Mouse (Mus musculus): ENCODE results near the gene Pigb. TPM values are rescaled to one million over a fixed set of nuclear protein-coding genes. Genes with fewer than 3 reads are reported as not detected.

Gene Pigb
- polyA plus RNA-seq, 1 experiment from 2014 or later = 12.7 TPM

GRCm38 (mm10) chr9:73070971-73071659 lies 30.9 kb upstream of the Pigb start:
- H3K9ac ChIP-seq = no peak overlapping the region
- no peak overlapping the region for H3K4me3 ChIP-seq
- H3K27me3 ChIP-seq = no peaks in the 10 kb centered on the region
- H3K9me3 ChIP-seq = no peaks in the 10 kb centered on the region
- ATAC-seq (ENCODE audit: borderline replicate concordance, extremely low read depth, low FRiP score, low TSS enrichment) = no peak
- no peaks in the 10 kb centered on the region for H3K36me3 ChIP-seq
- H3K27ac ChIP-seq = peak overlapping the region; percentile 20; the same call in 1 of the 2 replicates
- H3K4me1 ChIP-seq = peaks cover 14% of the 10 kb centered on the region
- no peak overlapping the region; the same call in 1 of the 2 replicates for H3K4me2 ChIP-seq
- 54% methylated on average over 10 of the region's 10 CpGs for WGBS

- H3K9me3 ChIP-seq = no peaks in the 10 kb centered on the region
- peaks cover 15% of the 10 kb centered on the region for H3K4me1 ChIP-seq
- no peaks in the 10 kb centered on the region for H3K36me3 ChIP-seq
- no peak for ATAC-seq (ENCODE audit: borderline replicate concordance, extremely low read depth, low FRiP score, low TSS enrichment)
- 74% methylated on average over 6 of the region's 6 CpGs for WGBS
- H3K27me3 ChIP-seq = no peaks in the 10 kb centered on the region
- no peak overlapping the region for H3K9ac ChIP-seq
- H3K4me3 ChIP-seq = no peak overlapping the region
- H3K4me2 ChIP-seq = peak overlapping the region; percentile 14; the same call in 1 of the 2 replicates
- H3K27ac ChIP-seq = peak overlapping the region; percentile 62
Observed at GRCm38 (mm10) chr9:73068688-73069087, 28.5 kb upstream of the Pigb start.

- Histone ChIP-seq H3K27ac (peak overlapping the region; percentile 62; the same call in 1 of the 2 replicates), H3K36me3 (no peaks in the 10 kb centered on the region), H3K9ac (no peak overlapping the region), H3K4me3 (no peak overlapping the region), H3K27me3 (no peaks in the 10 kb centered on the region), H3K9me3 (no peaks in the 10 kb centered on the region), H3K4me1 (peaks cover 19% of the 10 kb centered on the region), H3K4me2 (peak overlapping the region; percentile 21)
- 16% methylated on average over 6 of the region's 6 CpGs for WGBS
- peak; percentile 77 for ATAC-seq (ENCODE audit: borderline replicate concordance, extremely low read depth, low FRiP score, low TSS enrichment)
Observed at GRCm38 (mm10) chr9:73068230-73068679, 28.1 kb upstream of the Pigb start.

- H3K27me3 ChIP-seq = no peaks in the 10 kb centered on the region
- H3K36me3 ChIP-seq = no peaks in the 10 kb centered on the region
- no peak overlapping the region for H3K27ac ChIP-seq
- H3K4me3 ChIP-seq = 0 out of 2 replicates have a peak overlapping the region, but pooled peaks have one; percentile 12
- H3K9ac ChIP-seq = no peak overlapping the region
- no peaks in the 10 kb centered on the region for H3K9me3 ChIP-seq
- peak; percentile 48; the same call in 1 of the 2 replicates for ATAC-seq (ENCODE audit: borderline replicate concordance, extremely low read depth, low FRiP score, low TSS enrichment)
- 27% methylated on average over 9 of the region's 10 CpGs for WGBS
- H3K4me1 ChIP-seq = peaks cover 19% of the 10 kb centered on the region
- peak overlapping the region; percentile 35 for H3K4me2 ChIP-seq
Observed at GRCm38 (mm10) chr9:73067086-73067485, 26.9 kb upstream of the Pigb start.

GRCm38 (mm10) chr9:73063621-73064290 lies 23.6 kb upstream of the Pigb start:
- no peaks in the 10 kb centered on the region for H3K36me3 ChIP-seq
- H3K9me3 ChIP-seq = no peaks in the 10 kb centered on the region
- WGBS = 22% methylated on average over 15 of the region's 15 CpGs
- H3K4me1 ChIP-seq = peaks cover 15% of the 10 kb centered on the region
- H3K4me3 ChIP-seq = no peak overlapping the region
- no peak overlapping the region for H3K27ac ChIP-seq
- H3K27me3 ChIP-seq = no peaks in the 10 kb centered on the region
- peak overlapping the region; percentile 31; the same call in 1 of the 2 replicates for H3K4me2 ChIP-seq
- H3K9ac ChIP-seq = no peak overlapping the region
- ATAC-seq (ENCODE audit: borderline replicate concordance, extremely low read depth, low FRiP score, low TSS enrichment) = no peak

- 84% methylated on average over 4 of the region's 4 CpGs for WGBS
- Histone ChIP-seq H3K9me3 (no peaks in the 10 kb centered on the region), H3K4me3 (no peak overlapping the region), H3K9ac (no peak overlapping the region), H3K4me2 (no peak overlapping the region), H3K27me3 (no peaks in the 10 kb centered on the region), H3K36me3 (no peaks in the 10 kb centered on the region), H3K27ac (no peak overlapping the region), H3K4me1 (peaks cover 5% of the 10 kb centered on the region; the same call in 1 of the 2 replicates)
- ATAC-seq (ENCODE audit: borderline replicate concordance, extremely low read depth, low FRiP score, low TSS enrichment) = no peak
Observed at GRCm38 (mm10) chr9:73059224-73059623, 19.0 kb upstream of the Pigb start.

GRCm38 (mm10) chr9:73055441-73055911 lies 15.3 kb upstream of the Pigb start:
- Histone ChIP-seq H3K4me2 (no peak overlapping the region), H3K4me1 (peaks cover 6% of the 10 kb centered on the region; the same call in 1 of the 2 replicates), H3K27me3 (no peaks in the 10 kb centered on the region), H3K36me3 (no peaks in the 10 kb centered on the region), H3K9me3 (no peaks in the 10 kb centered on the region), H3K27ac (no peak overlapping the region), H3K4me3 (no peak overlapping the region), H3K9ac (no peak overlapping the region)
- ATAC-seq (ENCODE audit: borderline replicate concordance, extremely low read depth, low FRiP score, low TSS enrichment) = no peak
- 44% methylated on average over 10 of the region's 10 CpGs for WGBS

GRCm38 (mm10) chr9:73050606-73051005 lies 10.4 kb upstream of the Pigb start:
- no peak overlapping the region for H3K9ac ChIP-seq
- 53% methylated on average over 8 of the region's 8 CpGs for WGBS
- no peaks in the 10 kb centered on the region for H3K27me3 ChIP-seq
- H3K4me3 ChIP-seq = no peak overlapping the region
- no peaks in the 10 kb centered on the region for H3K36me3 ChIP-seq
- no peak overlapping the region for H3K27ac ChIP-seq
- no peaks in the 10 kb centered on the region for H3K9me3 ChIP-seq
- no peak overlapping the region for H3K4me2 ChIP-seq
- peaks cover 12% of the 10 kb centered on the region for H3K4me1 ChIP-seq
- no peak for ATAC-seq (ENCODE audit: borderline replicate concordance, extremely low read depth, low FRiP score, low TSS enrichment)

GRCm38 (mm10) chr9:73049833-73050232 lies 9.7 kb upstream of the Pigb start:
- Histone ChIP-seq H3K9me3 (no peaks in the 10 kb centered on the region), H3K36me3 (no peaks in the 10 kb centered on the region), H3K27ac (no peak overlapping the region), H3K4me3 (no peak overlapping the region), H3K27me3 (no peaks in the 10 kb centered on the region), H3K4me2 (no peak overlapping the region), H3K4me1 (peaks cover 17% of the 10 kb centered on the region), H3K9ac (no peak overlapping the region)
- peak; percentile 28; the same call in 1 of the 2 replicates for ATAC-seq (ENCODE audit: borderline replicate concordance, extremely low read depth, low FRiP score, low TSS enrichment)
- 16% methylated on average over 5 of the region's 5 CpGs for WGBS

- 21% methylated on average over 4 of the region's 4 CpGs for WGBS
- no peaks in the 10 kb centered on the region for H3K9me3 ChIP-seq
- H3K4me3 ChIP-seq = no peak overlapping the region
- no peaks in the 10 kb centered on the region for H3K27me3 ChIP-seq
- 0 out of 2 replicates have a peak overlapping the region, but pooled peaks have one; percentile 15 for H3K27ac ChIP-seq
- no peak overlapping the region for H3K4me2 ChIP-seq
- no peak overlapping the region for H3K9ac ChIP-seq
- H3K36me3 ChIP-seq = no peaks in the 10 kb centered on the region
- H3K4me1 ChIP-seq = peaks cover 24% of the 10 kb centered on the region
- ATAC-seq (ENCODE audit: borderline replicate concordance, extremely low read depth, low FRiP score, low TSS enrichment) = no peak
Observed at GRCm38 (mm10) chr9:73048927-73049326, 8.7 kb upstream of the Pigb start.

GRCm38 (mm10) chr9:73047906-73048305 lies 7.7 kb upstream of the Pigb start:
- H3K4me2 ChIP-seq = no peak overlapping the region
- H3K9ac ChIP-seq = no peak overlapping the region
- peaks cover 24% of the 10 kb centered on the region for H3K4me1 ChIP-seq
- H3K36me3 ChIP-seq = no peaks in the 10 kb centered on the region
- no peak overlapping the region for H3K27ac ChIP-seq
- H3K27me3 ChIP-seq = no peaks in the 10 kb centered on the region
- H3K9me3 ChIP-seq = no peaks in the 10 kb centered on the region
- H3K4me3 ChIP-seq = no peak overlapping the region
- ATAC-seq (ENCODE audit: borderline replicate concordance, extremely low read depth, low FRiP score, low TSS enrichment) = no peak
- WGBS = 85% methylated on average over 2 of the region's 2 CpGs

GRCm38 (mm10) chr9:73045711-73046110 lies 5.5 kb upstream of the Pigb start:
- 55% methylated on average over 10 of the region's 10 CpGs for WGBS
- Histone ChIP-seq H3K9ac (no peak overlapping the region), H3K4me2 (peak overlapping the region; percentile 87), H3K27ac (no peak overlapping the region), H3K4me3 (peak overlapping the region; percentile 46), H3K27me3 (no peaks in the 10 kb centered on the region), H3K36me3 (no peaks in the 10 kb centered on the region), H3K4me1 (peaks cover 23% of the 10 kb centered on the region), H3K9me3 (no peaks in the 10 kb centered on the region)
- no peak for ATAC-seq (ENCODE audit: borderline replicate concordance, extremely low read depth, low FRiP score, low TSS enrichment)

Measured in lung, embryonic 15.5 days (tissue).